Mouse (Mus musculus) adrenal gland, postnatal 36 days (tissue): ENCODE results near the gene Rabl6. TPM values are rescaled to one million over a fixed set of nuclear protein-coding genes. Genes with fewer than 3 reads are reported as not detected.

ENCODE experiments used
- DNase-seq, 2 experiments: peaks; one replicate each; pipeline ENCODE4 v3.0.0; 2021; ENCODE audit warnings: mixed read lengths in 1 of 2
- total RNA-seq, 2 experiments: library from RNA; stranded (reverse); gene quantifications; 2 replicates each; pipeline ENCODE4 v1.2.3; 2021

The Rabl6 gene
- total RNA-seq, 2 experiments from 2014 or later: 85.4 to 97.5 TPM

DNA sequence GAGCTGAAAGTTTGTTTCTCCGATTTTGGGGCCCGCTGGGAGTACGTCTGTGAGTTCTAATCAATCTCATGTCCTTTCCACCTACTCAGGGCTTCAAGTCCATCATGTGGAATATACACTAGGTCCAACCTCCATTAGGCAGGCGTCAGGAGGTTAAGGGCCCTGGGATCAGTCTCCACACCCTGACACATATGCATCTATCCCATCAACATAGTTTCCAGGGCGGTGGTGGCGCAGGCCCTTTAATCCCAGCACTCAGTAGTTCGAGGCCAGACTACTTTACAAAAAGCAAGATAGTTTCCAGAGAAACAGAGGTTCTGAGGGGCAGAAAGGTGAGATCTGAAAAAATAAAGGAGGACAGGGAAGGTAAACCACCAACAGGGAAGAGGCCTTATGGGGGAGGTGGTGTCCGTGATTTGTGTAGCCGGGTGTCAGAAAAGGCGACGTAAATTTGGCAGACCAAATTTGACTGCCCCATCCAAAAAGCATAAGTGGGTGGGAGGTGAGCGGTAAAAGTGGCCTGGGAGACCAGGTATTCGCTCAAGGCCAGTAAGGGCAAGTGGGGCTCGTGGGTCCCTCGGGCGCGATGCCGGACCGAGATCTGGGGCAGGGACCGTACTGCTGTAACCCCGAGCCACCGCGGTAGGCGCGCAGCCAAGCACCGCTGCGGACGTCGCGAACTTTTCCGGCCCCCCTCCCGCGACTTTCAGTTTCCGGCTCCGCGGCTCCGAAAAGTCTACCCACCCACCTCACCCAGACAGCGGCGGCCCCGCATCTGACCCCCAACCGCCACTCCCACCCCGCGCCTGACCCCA, 62.1 kb downstream of the Rabl6 start:
- peak; percentile 84 to 92 for DNase-seq

- DNase-seq: no peak
Observed at GRCm38 (mm10) chr2:25541644-25542367, 66.5 kb downstream of the Rabl6 start.

GRCm38 (mm10) chr2:25540541-25540948, 67.8 kb downstream of the Rabl6 start:
- DNase-seq: peak; percentile 43 to 66

DNA sequence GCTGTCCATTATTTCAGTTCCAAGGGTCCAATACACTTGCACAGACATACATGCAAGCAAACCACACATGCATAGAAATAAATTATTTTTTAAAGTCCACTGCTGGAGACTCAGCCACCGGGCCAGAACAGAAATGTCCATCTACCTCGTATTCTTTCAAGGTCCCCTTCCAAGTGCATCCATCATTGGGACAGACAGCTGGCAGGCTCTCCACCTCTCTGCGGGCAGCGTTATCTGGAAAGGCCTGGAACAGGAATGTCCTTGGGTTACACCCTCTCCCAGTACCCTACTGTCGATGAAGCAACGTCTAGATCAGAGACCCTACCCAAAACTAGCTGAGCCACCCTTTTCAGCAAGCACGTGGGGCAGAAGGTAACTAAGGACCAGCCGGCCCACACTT, 71.8 kb downstream of the Rabl6 start:
- DNase-seq: peak; percentile 79 to 81

GRCm38 (mm10) chr2:25534866-25535182, 73.5 kb downstream of the Rabl6 start:
- no peak for DNase-seq

DNA sequence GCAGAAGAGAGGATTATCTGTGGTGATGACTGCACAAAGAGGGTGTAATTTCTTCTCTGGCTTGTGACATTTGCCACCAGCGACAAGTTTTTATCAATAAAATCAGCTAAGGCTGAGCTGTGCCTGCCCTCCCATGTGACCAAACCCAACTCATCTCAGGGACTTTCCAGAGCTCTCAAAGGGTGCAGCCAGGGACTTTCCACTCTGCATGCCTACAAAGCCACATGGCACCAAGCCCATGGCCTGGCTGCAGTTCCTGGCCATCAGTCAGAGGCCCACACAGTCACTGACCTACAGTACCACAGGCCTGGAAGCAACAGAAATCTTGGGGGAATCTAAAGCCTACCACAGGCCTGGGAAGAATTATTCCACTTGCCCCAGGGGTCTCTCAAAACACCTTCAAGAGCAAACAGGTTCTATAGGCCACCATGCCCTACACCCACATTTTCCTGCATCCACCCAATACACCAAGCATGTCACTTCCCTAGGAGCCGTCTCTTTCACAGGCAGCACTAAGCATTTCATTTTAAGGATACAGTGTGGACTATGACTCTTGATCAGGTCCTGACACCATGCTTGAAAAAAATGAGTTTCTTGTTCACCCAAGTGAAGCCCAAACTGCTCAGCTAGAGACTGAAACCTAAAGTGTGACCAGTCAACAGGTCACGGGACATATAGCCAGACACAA, 74.0 kb downstream of the Rabl6 start:
- peak; percentile 95 for DNase-seq

GRCm38 (mm10) chr2:25533707-25534106, 74.6 kb downstream of the Rabl6 start:
- DNase-seq: no peak

Other genes starting within 250 kb of the Rabl6 start
- 10 to 100 TPM; 20.0 to 23.1 TPM for gene Uap1l1, start 242.8 kb downstream of the Rabl6 start, total RNA-seq
- under 1 TPM; 0.43 to 0.95 TPM for gene Sapcd2, start 236.2 kb downstream of the Rabl6 start, total RNA-seq
- 1 to 10 TPM; 5.0 to 7.8 TPM for gene Entpd2, start 212.6 kb downstream of the Rabl6 start, total RNA-seq
- gene Npdc1, start 209.2 kb downstream of the Rabl6 start, total RNA-seq: 100 to 1,000 TPM; 117 to 140 TPM
- gene Fut7, start 185.3 kb downstream of the Rabl6 start, total RNA-seq: not detected
- 10 to 100 TPM; 29.7 to 36.4 TPM for gene Abca2, start 179.8 kb downstream of the Rabl6 start, total RNA-seq
- gene Clic3, start 151.7 kb downstream of the Rabl6 start, total RNA-seq: not detected
- gene Paxx, start 147.4 kb downstream of the Rabl6 start, total RNA-seq: 10 to 100 TPM; 32.3 to 34.2 TPM
- gene Ptgds, start 138.5 kb downstream of the Rabl6 start, total RNA-seq: 1 to 10 TPM; 1.1 to 2.0 TPM
- gene Lcn12, start 114.6 kb downstream of the Rabl6 start, total RNA-seq: not detected
- 10 to 100 TPM; 87.0 to 89.8 TPM for gene Fbxw5, start 107.8 kb downstream of the Rabl6 start, total RNA-seq
- 1 to 10 TPM; 1.7 TPM for gene C8g, start 106.8 kb downstream of the Rabl6 start, total RNA-seq
- 10 to 100 TPM; 22.3 to 26.2 TPM for gene Traf2, start 61.6 kb downstream of the Rabl6 start, total RNA-seq
- gene Edf1, start 50.7 kb downstream of the Rabl6 start, total RNA-seq: 100 to 1,000 TPM; 276 to 288 TPM
- gene Mamdc4, start 33.7 kb downstream of the Rabl6 start, total RNA-seq: 1 to 10 TPM; 1.5 to 3.1 TPM
- 10 to 100 TPM; 54.3 to 64.6 TPM for gene Phpt1, start 33.3 kb downstream of the Rabl6 start, total RNA-seq
- gene Ajm1, start 26.8 kb downstream of the Rabl6 start, total RNA-seq: 1 to 10 TPM in 1 of 2 experiments, under 1 TPM in 1; 0.73 to 1.3 TPM
- gene Ccdc183, start 9.2 kb upstream of the Rabl6 start, total RNA-seq: not detected
- 10 to 100 TPM; 22.1 to 38.9 TPM for gene Tmem141, start 13.5 kb upstream of the Rabl6 start, total RNA-seq
- gene Fcna, start 19.5 kb upstream of the Rabl6 start, total RNA-seq: 10 to 100 TPM in 1 of 2 experiments, 1 to 10 TPM in 1; 4.5 to 14.3 TPM
- gene Lcn8, start 44.6 kb upstream of the Rabl6 start, total RNA-seq: not detected
- gene Lcn5, start 49.4 kb upstream of the Rabl6 start, total RNA-seq: not detected
- gene Lcn6, start 68.3 kb upstream of the Rabl6 start, total RNA-seq: not detected
- gene Lcn10, start 74.2 kb upstream of the Rabl6 start, total RNA-seq: not detected
- gene Obp2a, start 91.5 kb upstream of the Rabl6 start, total RNA-seq: under 1 TPM in 1 of 2 experiments, not detected in 1; 0.53 TPM
- gene Bmyc, start 98.2 kb upstream of the Rabl6 start, total RNA-seq: 10 to 100 TPM; 43.5 to 45.0 TPM
- gene Obp2b, start 128.5 kb upstream of the Rabl6 start, total RNA-seq: not detected
- gene Lcn3, start 157.0 kb upstream of the Rabl6 start, total RNA-seq: not detected
- gene Lcn11, start 168.5 kb upstream of the Rabl6 start, total RNA-seq: not detected
- gene Gm13539, start 173.7 kb upstream of the Rabl6 start, total RNA-seq: not detected
- not detected for gene Glt6d1, start 207.3 kb upstream of the Rabl6 start, total RNA-seq
- gene Lcn9, start 214.6 kb upstream of the Rabl6 start, total RNA-seq: not detected
- not detected for gene Sohlh1, start 238.7 kb upstream of the Rabl6 start, total RNA-seq